Comparison of ENCODE assay signal across 23 mouse cellular contexts in the genomic region with DNA sequence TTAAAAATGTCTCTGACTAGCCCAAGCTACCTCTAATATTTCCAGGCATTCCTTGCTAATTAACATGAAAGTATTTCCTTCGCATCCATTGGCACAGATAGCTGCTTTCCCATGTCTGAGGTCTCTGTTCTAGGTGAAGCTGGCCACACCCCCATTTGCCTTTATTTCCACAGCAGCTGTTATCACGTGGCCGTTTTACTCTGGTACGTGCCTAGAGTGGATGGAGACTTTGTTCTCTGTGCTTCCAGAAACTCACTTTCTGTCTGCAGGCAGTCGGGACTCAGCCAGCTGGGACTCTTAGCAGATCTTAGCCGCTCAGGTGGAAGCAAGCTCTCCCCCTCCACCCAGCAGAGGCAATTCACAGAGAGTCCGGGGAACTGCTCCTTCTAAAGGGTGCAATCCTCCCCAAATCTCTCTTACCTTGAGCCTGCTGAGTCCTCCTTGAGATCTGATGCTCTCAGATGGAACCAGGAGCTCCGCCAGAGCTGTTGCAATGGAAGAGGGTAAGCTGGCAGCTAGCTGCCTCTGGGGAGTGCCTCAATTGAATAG. TPM values are rescaled to one million over a fixed set of nuclear protein-coding genes. Genes with fewer than 3 reads are reported as not detected.
DNase-seq lines count a peak whose midpoint lies in the region; ATAC-seq and TF ChIP-seq lines count a peak whose summit lies in the region.
"Had no signal": no experiment of that assay in that cellular context is flagged by ENCODE, and none has a peak within 500 bp of the region (broad histone marks: within the 10 kb centered on the region; RNA-seq: fewer than 3 reads in every experiment).

No protein-coding gene starts in this region.

- peaks cover 4 to 59% of the 10 kb centered on the region in 2 experiments for H3K4me1 ChIP-seq in CH12.LX (ENCODE audit: control insufficient read depth in 1 of 2, insufficient read depth in 2 of 2)
- H3K4me1 ChIP-seq in intestine, embryonic 16.5 days (ENCODE audit: control insufficient read depth, insufficient read depth, low read length) = peaks cover 5% of the 10 kb centered on the region; the same call in 1 of the 2 replicates

- TF ChIP-seq CTCF in CH12.LX (conservative IDR thresholded peaks at IDR 0.05 in 1 of 2, IDR thresholded peaks at IDR 0.05 in 1 of 2; ENCODE audit: low read depth in 2 of 2, low read length in 2 of 2) = no peak

- intact Hi-C loops in left cerebral cortex, postnatal 10 days (cut with DNase I) = no loop called here

- no peaks in the 10 kb centered on the region for H3K27me3 ChIP-seq in CH12.LX (replicated peaks)
- no peaks in the 10 kb centered on the region for H3K27me3 ChIP-seq in intestine, embryonic 16.5 days (replicated peaks; ENCODE audit: control insufficient read depth, insufficient read depth, low read length)
- H3K27me3 ChIP-seq: hindbrain, embryonic 13.5 days; Patski had no signal

- WGBS in intestine, embryonic 16.5 days = 47% methylated on average over 8 of the region's 8 CpGs

- H3K27ac ChIP-seq in CH12.LX (ENCODE audit: insufficient read depth, low read depth) = peak overlapping the region; percentile 43
- peak overlapping the region; percentile 67; the same call in 1 of the 2 replicates for H3K27ac ChIP-seq in intestine, embryonic 16.5 days (ENCODE audit: low read length)
- H3K27ac ChIP-seq: embryonic facial prominence, embryonic 10.5 days; forebrain, embryonic 10.5 days; gastrocnemius, adult 2 months; hindbrain, embryonic 13.5 days; hindbrain, postnatal 0 days had no signal

- H3K79me2 ChIP-seq in CH12.LX (replicated peaks; ENCODE audit: control insufficient read depth, extremely low read depth, insufficient read depth, poor library complexity, severe bottlenecking) = no peaks in the 10 kb centered on the region; the same call in 1 of the 2 replicates

- no peak for TF ChIP-seq EP300 in CH12.LX (IDR thresholded peaks at IDR 0.05; ENCODE audit: low read length)

- in situ Hi-C loops in CH12.LX (cut with MboI; ENCODE audit: low pct_ligation_motif_present, low pct_unique_long_range_greater_than_20kb, low sequenced_read_pairs) = no loop called here

- dilution Hi-C loops in CH12.LX (cut with MboI; ENCODE audit: extremely low pct_ligation_motif_present, extremely low pct_unique_long_range_greater_than_20kb, low sequenced_read_pairs) = no loop called here

- peak overlapping the region; percentile 56 for H3K9ac ChIP-seq in CH12.LX (ENCODE audit: insufficient read depth, low read depth)
- peak overlapping the region; percentile 50 for H3K9ac ChIP-seq in intestine, embryonic 16.5 days (ENCODE audit: low read depth, low read length)
- H3K9ac ChIP-seq: hindbrain, embryonic 13.5 days had no signal

- no peak for TF ChIP-seq RAD21 in CH12.LX (IDR thresholded peaks at IDR 0.05; ENCODE audit: low read depth, low read length)

- no peaks in the 10 kb centered on the region for H3K9me3 ChIP-seq in CH12.LX (replicated peaks; ENCODE audit: low read length)
- H3K9me3 ChIP-seq in intestine, embryonic 16.5 days (ENCODE audit: control insufficient read depth, low read length) = no peaks in the 10 kb centered on the region
- H3K9me3 ChIP-seq: embryonic facial prominence, embryonic 10.5 days; forebrain, embryonic 10.5 days; hindbrain, embryonic 13.5 days had no signal

- TF ChIP-seq POLR2A in CH12.LX (IDR thresholded peaks at IDR 0.05; ENCODE audit: low read depth, low read length) = peak; percentile 22; the same call in 1 of the 2 replicates

- peak; percentile 75 for ATAC-seq in intestine, embryonic 16.5 days
- ATAC-seq: activated CD4-positive, CD25-positive, alpha-beta regulatory T cell, adult 4 months; forebrain, embryonic 14.5 days; hindbrain, postnatal 0 days; Patski had no signal

- peak; percentile 12 for DNase-seq in adrenal gland, postnatal 14 days
- no peak for DNase-seq in adrenal gland, adult 8-10 months
- DNase-seq in lung, postnatal 36 days = peak; percentile 32
- no peak for DNase-seq in lung, postnatal 25 days (ENCODE audit: low spot score)
- no peak for DNase-seq in CH12.LX (ENCODE audit: extremely low read depth)
- no peak for DNase-seq in left cerebral cortex, adult 11 months (ENCODE audit: low spot score)
- no peak for DNase-seq in left cerebral cortex, postnatal 10 days (ENCODE audit: extremely low spot score in 1 of 2, low spot score in 2 of 2)
- DNase-seq: adrenal gland, adult 2 months; cerebellum, adult 11-12 months; cerebellum, adult 9-10 months; cerebellum, postnatal 25 days; gastrocnemius, adult 2 months; gastrocnemius, postnatal 25 days; heart, postnatal 10 days; heart, postnatal 4 days had no signal

- H3K4me2 ChIP-seq in CH12.LX (ENCODE audit: insufficient read depth, low read depth, poor library complexity, severe bottlenecking) = peak overlapping the region; percentile 71; the same call in 1 of the 2 replicates
- 0 out of 2 replicates have a peak overlapping the region, but pooled peaks have one; percentile 18 for H3K4me2 ChIP-seq in intestine, embryonic 16.5 days (ENCODE audit: low read depth, low read length)
- H3K4me2 ChIP-seq: hindbrain, embryonic 13.5 days had no signal

- H3K36me3 ChIP-seq in CH12.LX (replicated peaks in 1 of 2; ENCODE audit: control insufficient read depth in 1 of 2, insufficient read depth in 1 of 2, low read length in 1 of 2) = no peaks in the 10 kb centered on the region
- no peaks in the 10 kb centered on the region for H3K36me3 ChIP-seq in intestine, embryonic 16.5 days (ENCODE audit: control insufficient read depth, insufficient read depth, low read length)
- H3K36me3 ChIP-seq: embryonic facial prominence, embryonic 10.5 days; forebrain, embryonic 10.5 days; hindbrain, embryonic 13.5 days had no signal

- H3K4me3 ChIP-seq in CH12.LX (replicated peaks in 1 of 3; ENCODE audit: low read depth in 2 of 3, low read length in 2 of 3, poor library complexity in 1 of 3) = peak overlapping the region; percentile 30 to 75 (median 60)
- H3K4me3 ChIP-seq in intestine, embryonic 16.5 days (ENCODE audit: low read length) = peak overlapping the region; percentile 31
- H3K4me3 ChIP-seq: embryonic facial prominence, embryonic 10.5 days; forebrain, embryonic 10.5 days; gastrocnemius, adult 2 months; hindbrain, embryonic 13.5 days had no signal

TF ChIP-seq in CH12.LX, 34 proteins besides CTCF, POLR2A, EP300 and RAD21:
- TF ChIP-seq MAX (IDR thresholded peaks at IDR 0.05; ENCODE audit: low read length) (peak; percentile 38; the same call in 1 of the 2 replicates), E2F4 (IDR thresholded peaks at IDR 0.05; ENCODE audit: insufficient replicate concordance, low read depth, low read length) (no peak), ELF1 (IDR thresholded peaks at IDR 0.05; ENCODE audit: low read depth, low read length) (no peak), RCOR1 (conservative IDR thresholded peaks at IDR 0.05; ENCODE audit: low read depth, low read length) (no peak), GABPA (IDR thresholded peaks at IDR 0.05; ENCODE audit: insufficient replicate concordance, low read depth, low read length) (no peak), CHD2 (IDR thresholded peaks at IDR 0.05; ENCODE audit: low read length) (no peak), MEF2A (IDR thresholded peaks at IDR 0.05; ENCODE audit: borderline replicate concordance, low read depth, low read length) (no peak), SMC3 (IDR thresholded peaks at IDR 0.05; ENCODE audit: low read depth, low read length) (no peak), USF1 (IDR thresholded peaks at IDR 0.05; ENCODE audit: low read depth, low read length) (peak; percentile 68), USF2 (conservative IDR thresholded peaks at IDR 0.05; ENCODE audit: low read depth, low read length) (peak; percentile 41; the same call in 1 of the 2 replicates), ETS1 (conservative IDR thresholded peaks at IDR 0.05; ENCODE audit: low read depth, low read length) (peak; percentile 26), MAZ (IDR thresholded peaks at IDR 0.05; ENCODE audit: low read depth, low read length) (no peak), BHLHE40 (IDR thresholded peaks at IDR 0.05; ENCODE audit: low read depth, low read length) (peak; percentile 77), CHD1 (IDR thresholded peaks at IDR 0.05; ENCODE audit: low read depth, low read length) (0 out of 2 replicates have a peak, but pooled peaks have one; percentile 70)

RNA-seq across cellular contexts. Expression of a gene that starts 39.4 kb away (rescaled TPM):
- total RNA-seq in adrenal gland, postnatal 14 days (2021) = 54.6 and 84.8 TPM in 2 replicates
- 10 to 100 TPM; 38.3 to 83.6 (median 56.9) TPM for total RNA-seq in adrenal gland, adult 8-10 months (2022)
- total RNA-seq in CH12.LX (2012; rRNA removed) (122 and 153 TPM in 2 replicates), CH12.LX (2014; rRNA removed) (93.3 and 112 TPM in 2 replicates)
- polyA plus RNA-seq in CH12.LX (2012; ENCODE audit: insufficient read length, low read depth) = 95.3 and 102 TPM in 2 replicates
- 11.8 and 12.5 TPM in 2 replicates for polyA plus RNA-seq in intestine, embryonic 16.5 days (2015; fragmentation: Nextera tagmentation; extraction: Ambion mirVana)
- 10 to 100 TPM; 10.8 to 13.1 TPM for total RNA-seq in left cerebral cortex, postnatal 10 days (2021)

Comparison
In these comparisons a context has a peak if more than half of its experiments do, and no peak if none do; other contexts are left out.
1. DNase-seq: peak in adrenal gland, postnatal 14 days (single experiment) and lung, postnatal 36 days (single experiment); none in adrenal gland, adult 8-10 months (single experiment), lung, postnatal 25 days (single experiment), CH12.LX (single experiment), left cerebral cortex, adult 11 months (single experiment) and left cerebral cortex, postnatal 10 days (0 of 2).